Mouse (Mus musculus) heart, embryonic 10.5 days (tissue): ENCODE measurements at regions not wholly inside any gene's neighbourhood (a gene's known extent, or its start where the extent isn't known, plus 50 kb on each side); places are given as distances from the start of the nearest gene placed in this dataset.

Experiments used
- DNase-seq: peaks from one replicate; pipeline ENCODE4 v3.0.0-alpha.2; 2017; ENCODE audit warnings: low spot score
- H3K27ac ChIP-seq: fragments of 300-500 bp; sonication (generic); 2 replicates; pipeline ENCODE4 v1.5.1; 2016; ENCODE audit warnings: mild to moderate bottlenecking
- H3K27me3 ChIP-seq: fragments of 300-500 bp; sonication (generic); 2 replicates; pipeline ENCODE4 v1.6.1; 2016; ENCODE audit warnings: mild to moderate bottlenecking; ENCODE audit not compliant: poor library complexity, insufficient read depth, severe bottlenecking
- H3K36me3 ChIP-seq: fragments of 300-500 bp; sonication (generic); 2 replicates; pipeline ENCODE4 v1.6.1; 2016; ENCODE audit warnings: mild to moderate bottlenecking, moderate library complexity
- H3K4me1 ChIP-seq: fragments of 300-500 bp; sonication (generic); 2 replicates; pipeline ENCODE4 v1.6.1; 2016; ENCODE audit warnings: mild to moderate bottlenecking
- H3K4me3 ChIP-seq: fragments of 300-500 bp; sonication (generic); 2 replicates; pipeline ENCODE4 v1.5.1; 2016; ENCODE audit warnings: mild to moderate bottlenecking, moderate library complexity
- H3K9me3 ChIP-seq: fragments of 300-500 bp; sonication (generic); 2 replicates; pipeline ENCODE4 v1.6.1; 2016; ENCODE audit warnings: mild to moderate bottlenecking, moderate library complexity
- WGBS: fragments of 180-500 bp; shearing (Covaris S2); methylation state at CpG from one replicate; pipeline ENCODE4 v1.1.7; 2016; 5-methylcytosine and 5-hydroxymethylcytosine counted together

GRCm38 (mm10) chr15:85672376-85672775 lies 62.4 kb upstream of the Ppara start:
- 79% methylated on average over 3 of the region's 3 CpGs for WGBS
- no peak overlapping the region for H3K4me3 ChIP-seq

GRCm38 (mm10) chr15:85672931-85673330 lies 61.9 kb upstream of the Ppara start:
- H3K9me3 ChIP-seq = no peaks in the 10 kb centered on the region
- peaks cover 97% of the 10 kb centered on the region for H3K27me3 ChIP-seq
- 70% methylated on average over 3 of the region's 3 CpGs for WGBS
- no peak overlapping the region for H3K27ac ChIP-seq
- H3K36me3 ChIP-seq = no peaks in the 10 kb centered on the region
- H3K4me3 ChIP-seq = no peak overlapping the region
- DNase-seq = no peak
- H3K4me1 ChIP-seq = peaks cover 24% of the 10 kb centered on the region

More at GRCm38 (mm10) chr15:85672376-85672775, 62.4 kb upstream of the Ppara start:
- no peaks in the 10 kb centered on the region for H3K9me3 ChIP-seq
- peaks cover 97% of the 10 kb centered on the region for H3K27me3 ChIP-seq
- H3K4me1 ChIP-seq = peaks cover 24% of the 10 kb centered on the region
- no peak for DNase-seq
- no peak overlapping the region for H3K27ac ChIP-seq
- no peaks in the 10 kb centered on the region for H3K36me3 ChIP-seq

- Histone ChIP-seq H3K4me3 (no peak overlapping the region), H3K27ac (no peak overlapping the region), H3K36me3 (no peaks in the 10 kb centered on the region), H3K9me3 (no peaks in the 10 kb centered on the region), H3K27me3 (peaks cover 97% of the 10 kb centered on the region), H3K4me1 (peaks cover 24% of the 10 kb centered on the region)
- WGBS = 80% methylated on average over 9 of the region's 9 CpGs
- no peak for DNase-seq
Measured at GRCm38 (mm10) chr15:85673506-85673905, 61.3 kb upstream of the Ppara start.

GRCm38 (mm10) chr15:85674191-85674984 lies 60.4 kb upstream of the Ppara start:
- no peak for DNase-seq
- Histone ChIP-seq H3K27ac (no peak overlapping the region), H3K36me3 (no peaks in the 10 kb centered on the region), H3K9me3 (no peaks in the 10 kb centered on the region), H3K27me3 (peaks cover 97% of the 10 kb centered on the region), H3K4me1 (peaks cover 24% of the 10 kb centered on the region), H3K4me3 (no peak overlapping the region)
- 85% methylated on average over 9 of the region's 9 CpGs for WGBS

GRCm38 (mm10) chr15:85675126-85675525 lies 59.7 kb upstream of the Ppara start:
- no peak for DNase-seq
- Histone ChIP-seq H3K4me3 (no peak overlapping the region), H3K4me1 (peaks cover 18% of the 10 kb centered on the region), H3K9me3 (no peaks in the 10 kb centered on the region), H3K27me3 (peaks cover 94% of the 10 kb centered on the region), H3K27ac (no peak overlapping the region), H3K36me3 (no peaks in the 10 kb centered on the region)
- 77% methylated on average over 7 of the region's 7 CpGs for WGBS

- no peak for DNase-seq
- H3K4me3 ChIP-seq = no peak overlapping the region
- peaks cover 88% of the 10 kb centered on the region for H3K27me3 ChIP-seq
- peaks cover 13% of the 10 kb centered on the region for H3K4me1 ChIP-seq
- H3K9me3 ChIP-seq = no peaks in the 10 kb centered on the region
- no peaks in the 10 kb centered on the region for H3K36me3 ChIP-seq
- no peak overlapping the region for H3K27ac ChIP-seq
- 82% methylated on average over 5 of the region's 5 CpGs for WGBS
Measured at GRCm38 (mm10) chr15:85675736-85676135, 59.0 kb upstream of the Ppara start.

- Histone ChIP-seq H3K9me3 (no peaks in the 10 kb centered on the region), H3K4me3 (no peak overlapping the region), H3K4me1 (peaks cover 8% of the 10 kb centered on the region), H3K27me3 (peaks cover 88% of the 10 kb centered on the region), H3K27ac (no peak overlapping the region), H3K36me3 (no peaks in the 10 kb centered on the region)
- WGBS = 68% methylated on average over 3 of the region's 3 CpGs
- no peak for DNase-seq
Measured at GRCm38 (mm10) chr15:85676156-85676555, 58.6 kb upstream of the Ppara start.

- no peak overlapping the region for H3K4me3 ChIP-seq
- 74% methylated on average over 10 of the region's 10 CpGs for WGBS
- peaks cover 82% of the 10 kb centered on the region for H3K27me3 ChIP-seq
- no peaks in the 10 kb centered on the region for H3K36me3 ChIP-seq
- no peak overlapping the region for H3K27ac ChIP-seq
- no peaks in the 10 kb centered on the region for H3K9me3 ChIP-seq
- H3K4me1 ChIP-seq = 0 out of 2 replicates have a peak, but pooled peaks cover 1% of the 10 kb centered on the region
- DNase-seq = no peak
Measured at GRCm38 (mm10) chr15:85676871-85677270, 57.9 kb upstream of the Ppara start.

GRCm38 (mm10) chr15:85677381-85677780 lies 57.4 kb upstream of the Ppara start:
- H3K4me1 ChIP-seq = no peaks in the 10 kb centered on the region
- no peak overlapping the region for H3K4me3 ChIP-seq
- no peak overlapping the region for H3K27ac ChIP-seq
- WGBS = 79% methylated on average over 6 of the region's 6 CpGs
- H3K9me3 ChIP-seq = no peaks in the 10 kb centered on the region
- DNase-seq = no peak
- H3K36me3 ChIP-seq = no peaks in the 10 kb centered on the region
- peaks cover 77% of the 10 kb centered on the region for H3K27me3 ChIP-seq

GRCm38 (mm10) chr15:85677855-85678254 lies 56.9 kb upstream of the Ppara start:
- DNase-seq = no peak
- Histone ChIP-seq H3K27me3 (peaks cover 72% of the 10 kb centered on the region), H3K4me3 (no peak overlapping the region), H3K4me1 (no peaks in the 10 kb centered on the region), H3K27ac (no peak overlapping the region), H3K36me3 (no peaks in the 10 kb centered on the region), H3K9me3 (no peaks in the 10 kb centered on the region)
- WGBS = 82% methylated on average over 10 of the region's 10 CpGs

GRCm38 (mm10) chr15:85678351-85678895 lies 56.4 kb upstream of the Ppara start:
- DNase-seq = no peak
- H3K36me3 ChIP-seq = no peaks in the 10 kb centered on the region
- no peaks in the 10 kb centered on the region for H3K4me1 ChIP-seq
- H3K27ac ChIP-seq = no peak overlapping the region
- WGBS = 82% methylated on average over 15 of the region's 15 CpGs
- no peaks in the 10 kb centered on the region for H3K9me3 ChIP-seq
- H3K4me3 ChIP-seq = no peak overlapping the region
- peaks cover 71% of the 10 kb centered on the region for H3K27me3 ChIP-seq

- Histone ChIP-seq H3K4me3 (no peak overlapping the region), H3K9me3 (no peaks in the 10 kb centered on the region), H3K27me3 (peaks cover 71% of the 10 kb centered on the region), H3K36me3 (no peaks in the 10 kb centered on the region), H3K27ac (no peak overlapping the region), H3K4me1 (no peaks in the 10 kb centered on the region)
- WGBS = 77% methylated on average over 22 of the region's 24 CpGs
- no peak for DNase-seq
Measured at GRCm38 (mm10) chr15:85678981-85679708, 55.6 kb upstream of the Ppara start.

GRCm38 (mm10) chr15:85679864-85680428 lies 54.8 kb upstream of the Ppara start:
- H3K27ac ChIP-seq = no peak overlapping the region
- no peaks in the 10 kb centered on the region for H3K36me3 ChIP-seq
- WGBS = 81% methylated on average over 10 of the region's 10 CpGs
- no peaks in the 10 kb centered on the region for H3K4me1 ChIP-seq
- no peak for DNase-seq
- peaks cover 70% of the 10 kb centered on the region for H3K27me3 ChIP-seq
- no peak overlapping the region for H3K4me3 ChIP-seq
- H3K9me3 ChIP-seq = no peaks in the 10 kb centered on the region
